Mouse (Mus musculus): ENCODE data around the gene Hectd4.

DNA sequence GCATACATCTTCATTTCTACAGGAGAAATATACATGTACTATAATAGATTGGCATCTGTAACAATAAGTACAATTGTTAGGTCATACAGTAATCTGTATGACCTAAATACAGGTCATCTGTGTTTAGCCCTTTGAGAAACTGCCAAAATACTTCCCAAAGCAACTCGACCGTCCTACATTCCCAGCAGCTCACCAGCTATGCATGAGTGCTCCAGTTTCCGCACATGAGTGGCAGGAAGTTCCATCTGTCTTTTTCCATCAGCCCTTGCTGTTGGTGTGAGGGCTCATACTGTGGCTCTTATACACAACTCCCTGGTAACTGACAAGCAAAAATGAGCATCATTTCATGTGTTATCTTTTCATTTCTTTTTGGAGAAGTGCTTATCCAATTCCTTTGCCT, 116.0 kb downstream of the Hectd4 start:
- TF ChIP-seq MAX (IDR thresholded peaks at IDR 0.05; ENCODE audit: low read length) (no peak), TCF12 (IDR thresholded peaks at IDR 0.05; ENCODE audit: low read depth, low read length) (no peak), USF1 (IDR thresholded peaks at IDR 0.05; ENCODE audit: low read depth, low read length) (no peak), CTCF (conservative IDR thresholded peaks at IDR 0.05 in 1 of 2, IDR thresholded peaks at IDR 0.05 in 1 of 2; ENCODE audit: low read depth in 2 of 2, low read length in 2 of 2) (no peak), ZNF384 (IDR thresholded peaks at IDR 0.05; ENCODE audit: low read depth, low read length) (no peak), RCOR1 (conservative IDR thresholded peaks at IDR 0.05; ENCODE audit: low read depth, low read length) (no peak), GABPA (IDR thresholded peaks at IDR 0.05; ENCODE audit: insufficient replicate concordance, low read depth, low read length) (no peak), E2F4 (IDR thresholded peaks at IDR 0.05; ENCODE audit: insufficient replicate concordance, low read depth, low read length) (no peak), MAFK (IDR thresholded peaks at IDR 0.05; ENCODE audit: insufficient replicate concordance, low read length) (no peak), EP300 (IDR thresholded peaks at IDR 0.05; ENCODE audit: low read length) (no peak), POLR2AphosphoS2 (IDR thresholded peaks at IDR 0.05; ENCODE audit: low read depth, low read length) (no peak), TBP (conservative IDR thresholded peaks at IDR 0.05; ENCODE audit: low read depth, low read length) (no peak), ZMIZ1 (IDR thresholded peaks at IDR 0.05; ENCODE audit: low read depth, low read length) (no peak)
